Mouse (Mus musculus): ENCODE results near the gene Acss3. TPM values are rescaled to one million over a fixed set of nuclear protein-coding genes. Genes with fewer than 3 reads are reported as not detected.

Acss3 gene
- polyA plus RNA-seq (2017; shearing (Covaris generic)) = not detected

DNA sequence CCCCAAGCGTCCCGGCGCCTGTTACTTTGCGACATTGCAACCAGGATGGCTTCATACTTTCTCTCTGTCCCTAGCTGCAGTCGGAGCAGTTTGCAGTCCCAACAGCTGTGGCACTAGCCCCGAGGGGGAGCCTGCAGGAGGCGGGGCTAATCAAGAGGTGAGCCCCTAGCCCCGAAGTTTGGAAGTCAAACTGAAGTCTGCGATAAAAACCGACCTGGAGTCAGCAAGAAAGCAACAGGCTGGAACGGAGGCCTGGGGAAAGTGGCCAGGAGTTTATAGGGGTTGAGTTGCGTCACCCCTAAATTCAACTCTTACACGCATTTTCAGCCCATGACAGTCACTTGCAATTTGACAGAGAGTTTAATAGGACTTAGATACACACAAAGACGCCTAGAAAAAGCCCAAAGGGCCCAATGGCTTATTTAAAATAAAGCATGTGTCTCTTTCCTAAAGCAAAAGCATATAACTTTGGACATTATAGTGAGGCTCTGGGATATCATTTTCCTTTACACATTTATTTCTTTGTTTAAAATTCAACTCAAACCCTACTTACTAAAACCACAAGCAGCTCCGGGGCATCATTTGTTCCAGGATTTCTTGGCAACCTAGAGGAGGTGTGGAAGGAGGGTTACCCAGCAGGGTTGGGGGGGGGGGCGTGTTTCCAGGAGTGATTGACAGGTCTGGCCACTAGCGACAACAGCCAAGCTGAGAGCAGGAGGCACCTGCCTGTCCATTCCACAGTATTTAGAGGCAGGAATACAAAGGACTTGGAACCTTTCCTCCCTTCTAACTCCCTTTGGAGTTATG lies at the start of gene Acss3:
Gene Acss3 (minus strand): TSS at position 140 of the 807 bp plus-strand sequence.

Other genes with a start within 250 kb of the Acss3 start
- under 1 TPM in 1 of 2 experiments, not detected in 1; 0.28 TPM for gene Lin7a, start 148.0 kb upstream of the Acss3 start, polyA plus RNA-seq (2017; shearing (Covaris generic))

All from activated CD4-positive, CD25-positive, alpha-beta regulatory T cell (primary cell).